Mouse (Mus musculus): ENCODE results near the gene Dhx33.

Dhx33 gene

DNA sequence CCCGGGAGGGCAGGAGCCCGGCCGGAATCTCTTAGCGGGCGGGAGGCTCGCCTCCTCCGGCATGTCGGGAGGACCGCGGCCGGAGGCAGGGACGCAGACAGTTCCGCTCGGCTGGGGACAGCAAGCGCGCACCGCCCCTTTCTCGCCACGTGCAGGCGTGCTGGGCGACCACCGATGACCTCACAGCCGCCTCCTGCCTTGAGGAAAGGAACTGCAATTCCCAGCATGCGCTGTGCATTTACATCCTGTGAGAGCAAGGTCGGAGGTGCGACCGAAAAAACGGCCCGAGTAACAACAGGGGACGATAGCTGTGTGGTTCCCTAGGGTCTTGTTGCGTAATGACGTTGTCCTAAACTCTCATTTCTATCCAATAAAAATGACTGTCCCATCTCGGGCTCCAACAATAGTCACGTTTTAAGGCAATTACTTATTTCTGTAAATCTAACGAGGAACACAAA is at the start of gene Dhx33:
Dhx33 (minus strand) TSS at position 122 of the 458 bp plus-strand sequence.
- peak; percentile 98 for DNase-seq

DNA sequence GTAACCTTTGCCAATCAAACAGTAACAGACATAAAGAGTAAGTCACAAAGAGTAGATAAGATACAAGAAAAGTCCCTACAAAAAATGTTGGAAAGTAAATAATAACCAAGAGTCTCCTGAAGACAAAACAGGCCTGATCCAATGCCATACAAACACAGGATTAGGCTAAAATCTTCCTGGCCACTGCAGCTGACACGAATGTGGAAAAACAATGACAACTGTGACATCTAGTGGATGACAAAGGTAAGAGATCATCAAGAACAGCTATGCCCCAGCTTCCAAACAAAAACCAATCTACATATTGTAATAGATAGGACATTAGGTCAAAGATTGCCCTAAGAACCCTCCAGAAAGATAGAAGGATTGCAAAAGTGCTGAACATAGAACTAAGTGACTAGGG is 48.3 kb upstream of the Dhx33 start:
- DNase-seq: no peak

DNA sequence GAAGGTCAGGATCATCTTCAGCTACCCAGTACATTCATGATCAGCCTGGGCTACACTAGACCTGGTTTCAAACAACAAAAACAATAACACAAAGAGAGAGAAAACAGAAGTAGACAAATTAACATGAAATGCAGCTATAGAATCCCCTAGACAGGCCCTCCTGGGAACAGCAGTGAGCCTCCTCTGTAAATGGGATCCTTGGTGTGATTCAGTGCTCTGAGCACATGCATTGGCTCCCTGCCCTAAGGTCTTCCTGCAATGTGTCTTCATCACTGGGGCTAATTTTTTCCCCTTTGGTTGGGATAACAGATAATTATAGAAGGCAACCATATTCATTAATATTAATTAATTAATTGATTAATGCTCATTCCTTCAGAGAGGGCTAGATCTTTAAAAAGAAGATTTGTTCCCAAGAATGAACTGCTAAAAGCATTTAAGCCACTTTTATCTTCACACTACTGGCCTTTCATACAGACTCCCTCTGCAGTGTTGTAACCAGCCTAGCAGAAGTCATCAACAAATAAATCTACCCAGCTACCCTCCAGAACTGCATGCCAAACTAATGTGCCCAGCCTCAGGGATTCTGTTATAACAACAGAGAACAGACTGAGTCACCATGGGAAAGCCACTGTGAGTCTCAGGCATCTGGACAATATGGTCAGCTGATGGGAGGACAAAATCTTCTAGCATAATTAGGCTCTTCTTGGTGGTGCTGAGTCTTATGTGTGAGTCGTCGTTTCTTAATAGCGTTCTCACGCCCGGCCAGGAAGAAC is 35.5 kb upstream of the Dhx33 start:
- no peak for DNase-seq

GRCm38 (mm10) chr11:71033163-71033761 is 29.0 kb upstream of the Dhx33 start, which contains the start of gene 6330403K07Rik:
Gene 6330403K07Rik (minus strand): TSS chr11:71033513.
- DNase-seq: peak; percentile 43

DNA sequence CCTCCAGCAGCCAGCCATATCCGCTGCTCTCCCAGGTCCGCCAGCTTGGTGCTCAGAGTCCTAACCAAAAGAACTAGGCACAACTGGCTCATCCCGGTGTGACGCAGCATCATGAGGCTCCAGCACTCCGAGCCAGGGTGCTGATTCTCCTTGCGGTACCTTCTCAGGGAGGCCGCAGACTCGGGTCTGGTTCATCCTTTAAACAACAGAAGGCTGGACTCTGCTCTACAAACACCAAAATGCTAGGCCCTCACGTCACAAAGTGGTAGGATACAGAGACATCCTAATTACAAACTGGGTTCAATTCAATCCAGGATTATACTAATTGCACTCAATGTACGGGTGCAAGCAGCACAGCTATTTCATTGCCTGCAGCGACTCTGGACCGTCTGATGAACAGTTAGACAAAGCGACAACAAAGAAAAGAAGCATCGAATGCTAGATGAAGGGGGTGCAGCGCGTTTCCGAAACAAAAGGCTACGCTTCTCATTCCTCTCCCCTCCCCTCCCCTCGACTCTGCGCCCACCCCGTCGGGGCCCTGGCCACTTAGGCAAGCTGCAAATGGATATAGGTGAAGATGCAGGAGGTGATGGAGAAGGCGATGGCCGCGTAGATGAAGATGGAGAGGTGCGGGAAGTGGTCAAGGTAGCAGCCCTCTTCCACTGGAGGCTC is 28.4 kb upstream of the Dhx33 start:
- no peak for DNase-seq

- no peak for DNase-seq
Observed at GRCm38 (mm10) chr11:71032070-71032469, 27.8 kb upstream of the Dhx33 start.

GRCm38 (mm10) chr11:71029403-71030118 is 25.3 kb upstream of the Dhx33 start:
- DNase-seq: no peak

GRCm38 (mm10) chr11:71028280-71028679 is 24.0 kb upstream of the Dhx33 start:
- DNase-seq: no peak

GRCm38 (mm10) chr11:71019201-71020068 is 15.2 kb upstream of the Dhx33 start, which contains the start of the genes Mis12 and Derl2:
Gene Mis12 (plus strand): TSS chr11:71019611.
Gene Derl2 (minus strand): TSS chr11:71019841.
- DNase-seq: peak; percentile 100

DNA sequence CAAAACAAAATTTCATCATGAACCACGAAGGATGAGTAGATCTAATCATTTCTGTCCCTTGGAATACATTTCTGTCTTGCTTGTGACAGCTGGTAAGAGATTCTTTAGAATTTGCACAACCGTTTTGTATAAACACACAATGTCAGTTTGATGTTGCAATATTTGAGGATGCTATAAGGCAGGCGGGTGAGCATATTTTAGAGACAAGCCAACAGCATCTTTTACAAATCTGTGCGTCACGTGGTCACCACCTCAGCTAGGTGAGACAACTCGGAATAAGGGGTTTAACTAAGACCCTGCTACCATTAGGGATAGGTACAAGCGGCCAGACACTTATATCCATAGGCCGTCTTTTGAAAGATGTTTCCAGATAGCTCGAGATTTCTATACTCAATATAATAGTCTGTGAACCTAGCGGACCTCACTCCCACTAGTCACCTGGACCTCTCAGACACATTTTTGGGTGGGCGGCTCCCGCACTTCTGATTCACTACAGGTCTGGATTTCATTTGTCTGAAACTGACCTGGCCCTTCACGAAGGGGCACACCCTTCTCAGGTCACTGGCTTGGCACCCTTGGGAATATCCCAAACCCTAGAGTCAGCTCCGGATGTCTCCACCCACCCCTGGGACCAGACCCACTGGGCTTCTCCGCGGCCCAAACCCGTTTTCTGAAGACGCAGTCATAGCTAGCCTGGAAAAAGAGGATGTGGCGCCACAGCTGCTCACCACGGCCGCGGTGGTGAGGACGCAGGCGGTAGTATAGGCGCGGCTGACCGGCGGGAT is 14.4 kb upstream of the Dhx33 start:
- peak; percentile 16 for DNase-seq

- no peak for DNase-seq
Observed at GRCm38 (mm10) chr11:71017051-71017450, 12.8 kb upstream of the Dhx33 start.

DNA sequence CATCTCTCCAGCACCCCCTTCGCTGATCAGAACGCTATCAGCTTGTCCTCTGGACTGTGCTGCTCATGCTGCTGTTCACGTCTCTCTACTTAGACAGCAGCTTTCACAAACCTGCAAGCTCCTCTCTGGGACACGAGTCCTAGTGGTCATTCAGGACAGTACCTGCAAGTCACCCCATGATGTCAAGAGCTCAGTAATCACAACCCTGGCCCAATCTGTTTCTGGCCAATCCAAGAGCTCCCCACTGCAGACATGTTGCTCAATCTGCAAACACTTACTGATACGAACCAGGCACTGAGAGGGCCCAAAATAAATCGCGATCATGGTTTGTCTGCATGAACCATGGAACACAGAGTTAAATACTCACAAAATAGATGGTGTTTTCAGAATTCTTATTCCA is 8.5 kb upstream of the Dhx33 start:
- DNase-seq: no peak

DNA sequence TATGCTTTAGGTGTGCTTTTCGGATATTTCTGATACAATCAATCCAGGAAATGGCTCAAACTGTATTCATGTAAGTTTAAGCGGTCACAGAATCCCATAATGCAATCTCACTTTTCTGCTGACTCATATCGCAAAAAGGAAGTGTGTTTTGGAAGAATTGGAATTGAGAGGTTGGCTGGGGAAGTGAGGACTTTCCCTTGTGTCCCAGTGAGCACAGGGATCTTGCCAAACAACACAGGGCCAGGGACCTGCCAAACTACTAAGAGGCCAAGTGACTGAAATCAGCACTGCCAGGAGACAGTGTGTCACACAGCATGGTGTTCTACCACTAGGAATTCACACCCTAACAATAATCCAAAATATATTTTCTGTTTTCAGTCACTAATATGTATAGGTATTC is 4.1 kb upstream of the Dhx33 start:
- DNase-seq: no peak

DNA sequence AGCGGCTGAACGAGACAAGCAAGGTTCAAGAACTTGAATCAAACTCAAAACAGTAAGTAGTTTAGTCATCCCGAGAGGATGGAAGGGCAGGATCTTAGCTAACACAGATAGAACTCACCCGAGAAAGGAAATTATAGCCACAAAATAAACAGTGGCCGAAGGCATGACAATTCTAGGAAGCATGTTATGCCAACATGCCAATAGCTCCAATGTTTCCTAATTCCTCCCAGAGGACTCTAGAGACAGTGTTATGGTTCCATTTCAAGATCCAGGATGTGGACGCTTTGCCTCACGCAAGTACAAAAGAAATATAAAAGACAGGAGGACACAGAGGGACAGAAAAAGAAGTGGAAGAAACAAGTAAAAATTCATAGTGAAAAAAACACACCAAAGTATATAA is 3.6 kb upstream of the Dhx33 start:
- no peak for DNase-seq

- no peak for DNase-seq
Observed at GRCm38 (mm10) chr11:71007026-71007425, 2.8 kb upstream of the Dhx33 start.

GRCm38 (mm10) chr11:71005046-71005445 is 809 bp upstream of the Dhx33 start:
- DNase-seq: no peak

GRCm38 (mm10) chr11:71003611-71004315 is 474 bp downstream of the Dhx33 start:
- no peak for DNase-seq

GRCm38 (mm10) chr11:71001167-71001566 is 3.1 kb downstream of the Dhx33 start:
- DNase-seq: no peak

- peak; percentile 92 for DNase-seq
Observed at GRCm38 (mm10) chr11:70982557-70983228, 21.5 kb downstream of the Dhx33 start, which contains the start of gene C1qbp. Gene C1qbp (minus strand): TSS chr11:70983026.

- DNase-seq: no peak
Observed at GRCm38 (mm10) chr11:70982030-70982429, 22.2 kb downstream of the Dhx33 start.

Measured in cerebellum, adult 9-11 months (tissue).